ENCODE assay signal across 8 mouse cellular contexts in the genomic region with DNA sequence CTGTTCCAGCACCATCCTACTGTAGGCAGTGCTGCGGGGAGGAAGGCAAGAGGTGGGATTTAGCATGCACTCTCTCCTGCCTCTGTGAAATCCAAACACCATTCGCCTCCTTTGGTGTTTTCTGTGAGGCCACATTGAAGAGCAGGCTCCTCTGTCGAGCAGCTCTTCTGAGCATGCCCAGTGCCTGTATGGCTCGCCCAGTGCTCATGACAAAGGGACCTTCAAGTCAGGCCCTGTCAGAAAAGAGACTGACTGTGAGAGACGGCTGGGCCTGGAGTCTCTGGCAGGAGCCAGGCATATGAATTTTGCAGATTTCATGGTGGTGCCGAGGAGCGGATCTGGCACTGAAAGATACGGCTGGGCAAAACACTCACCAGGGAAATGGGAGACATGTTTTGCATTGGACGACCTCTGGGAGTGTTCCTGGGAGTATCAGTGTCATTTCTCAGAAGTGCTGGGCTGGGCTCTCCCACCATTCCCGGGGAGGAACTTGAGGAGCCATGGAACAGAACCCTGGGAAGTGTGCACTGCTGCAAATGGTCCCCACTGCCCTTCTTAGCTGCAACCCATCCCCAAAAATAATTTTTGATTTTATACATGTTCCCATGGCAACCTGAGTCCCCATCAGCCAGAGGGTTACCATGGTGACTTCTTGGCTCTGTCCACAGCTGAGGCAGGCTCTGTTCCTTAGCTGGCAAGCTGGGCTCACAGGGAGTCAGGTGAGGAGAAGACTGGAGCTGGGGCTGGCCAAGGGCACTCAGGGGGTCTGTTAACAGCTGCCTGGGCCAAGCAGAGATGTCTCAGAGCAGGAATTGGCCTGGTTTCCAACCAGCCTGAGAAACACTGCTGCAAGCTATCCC. TPM values are rescaled to one million over a fixed set of nuclear protein-coding genes. Genes with fewer than 3 reads are reported as not detected.
DNase-seq lines count a peak whose midpoint lies in the region; ATAC-seq lines count a peak whose summit lies in the region.
"Had no signal": no experiment of that assay in that cellular context is flagged by ENCODE, and none has a peak within 500 bp of the region (broad histone marks: within the 10 kb centered on the region; RNA-seq: fewer than 3 reads in every experiment).

No protein-coding gene starts in this region.

- intact Hi-C loops in left cerebral cortex, postnatal 36 days (cut with DNase I): no loop called here

- no peaks in the 10 kb centered on the region for H3K27me3 ChIP-seq in forebrain, embryonic 13.5 days
- no peaks in the 10 kb centered on the region for H3K27me3 ChIP-seq in limb, embryonic 13.5 days
- H3K27me3 ChIP-seq in stomach, embryonic 16.5 days (ENCODE audit: control insufficient read depth, insufficient read depth, low read length): no peaks in the 10 kb centered on the region

- peak; percentile 38 to 39 for DNase-seq in left cerebral cortex, postnatal 36 days (ENCODE audit: low spot score in 2 of 2)
- DNase-seq in left cerebral cortex, adult 18-20 months (ENCODE audit: low spot score in 2 of 2): no peak
- DNase-seq in yolk sac, embryonic 10.5 days (ENCODE audit: low spot score): no peak
- DNase-seq in lung, postnatal 36 days: no peak

- peaks cover 4% of the 10 kb centered on the region; the same call in 1 of the 2 replicates for H3K36me3 ChIP-seq in forebrain, embryonic 13.5 days (ENCODE audit: poor library complexity, severe bottlenecking)
- no peaks in the 10 kb centered on the region for H3K36me3 ChIP-seq in limb, embryonic 13.5 days
- H3K36me3 ChIP-seq in stomach, embryonic 16.5 days (ENCODE audit: control insufficient read depth, insufficient read depth, low read length): no peaks in the 10 kb centered on the region

- ATAC-seq in forebrain, embryonic 13.5 days: peak; percentile 59
- ATAC-seq in limb, embryonic 13.5 days (ENCODE audit: low FRiP score, low read depth): peak; percentile 49; the same call in 1 of the 2 replicates
- ATAC-seq in stomach, embryonic 16.5 days (ENCODE audit: insufficient read depth, low FRiP score): no peak

- H3K9ac ChIP-seq in forebrain, embryonic 13.5 days: peak overlapping the region; percentile 8
- H3K9ac ChIP-seq in limb, embryonic 13.5 days: no peak overlapping the region
- no peak overlapping the region for H3K9ac ChIP-seq in stomach, embryonic 16.5 days (ENCODE audit: low read length)
- H3K9ac ChIP-seq: liver, embryonic 14.5 days had no signal

- no peak overlapping the region for H3K4me3 ChIP-seq in forebrain, embryonic 13.5 days
- no peak overlapping the region for H3K4me3 ChIP-seq in limb, embryonic 13.5 days
- H3K4me3 ChIP-seq in stomach, embryonic 16.5 days (replicated peaks; ENCODE audit: low read length): no peak overlapping the region

- peak overlapping the region; percentile 80 for H3K27ac ChIP-seq in forebrain, embryonic 13.5 days
- H3K27ac ChIP-seq in limb, embryonic 13.5 days: peak overlapping the region; percentile 33; the same call in 1 of the 2 replicates
- peak overlapping the region; percentile 69; the same call in 1 of the 2 replicates for H3K27ac ChIP-seq in stomach, embryonic 16.5 days (ENCODE audit: low read length)
- H3K27ac ChIP-seq: liver, embryonic 14.5 days had no signal

- H3K9me3 ChIP-seq in forebrain, embryonic 13.5 days (replicated peaks): no peaks in the 10 kb centered on the region
- H3K9me3 ChIP-seq in limb, embryonic 13.5 days: no peaks in the 10 kb centered on the region
- no peaks in the 10 kb centered on the region for H3K9me3 ChIP-seq in stomach, embryonic 16.5 days (replicated peaks; ENCODE audit: control insufficient read depth, low read length)

- H3K4me2 ChIP-seq in forebrain, embryonic 13.5 days: peak overlapping the region; percentile 8; the same call in 1 of the 2 replicates
- H3K4me2 ChIP-seq in limb, embryonic 13.5 days (replicated peaks): no peak overlapping the region
- no peak overlapping the region for H3K4me2 ChIP-seq in stomach, embryonic 16.5 days (ENCODE audit: low read depth, low read length)

- 34% methylated on average over 10 of the region's 10 CpGs for WGBS in forebrain, embryonic 13.5 days
- 42% methylated on average over 10 of the region's 10 CpGs for WGBS in limb, embryonic 13.5 days
- 45% methylated on average over 10 of the region's 10 CpGs for WGBS in stomach, embryonic 16.5 days

- H3K4me1 ChIP-seq in forebrain, embryonic 13.5 days: peaks cover 77% of the 10 kb centered on the region
- H3K4me1 ChIP-seq in limb, embryonic 13.5 days: peaks cover 72% of the 10 kb centered on the region
- H3K4me1 ChIP-seq in stomach, embryonic 16.5 days (ENCODE audit: control insufficient read depth, insufficient read depth, low read length): peaks cover 32% of the 10 kb centered on the region

RNA-seq across cellular contexts. Expression of a gene that starts 42.2 kb away (rescaled TPM):
- total RNA-seq in left cerebral cortex, postnatal 36 days (2021): 10 to 100 TPM; 48.9 to 69.6 TPM
- 10 to 100 TPM; 42.5 to 48.0 TPM for total RNA-seq in left cerebral cortex, adult 18-20 months (2021)
- 30.6 and 33.3 TPM in 2 replicates for polyA plus RNA-seq in forebrain, embryonic 13.5 days (2015; fragmentation: Nextera tagmentation; extraction: Ambion mirVana)
- 12.8 and 15.0 TPM in 2 replicates for polyA plus RNA-seq in limb, embryonic 13.5 days (2015; fragmentation: Nextera tagmentation; extraction: Ambion mirVana)
- polyA plus RNA-seq in stomach, embryonic 16.5 days (2015; fragmentation: Nextera tagmentation; extraction: Ambion mirVana): 11.2 and 12.9 TPM in 2 replicates

Comparison
In these comparisons a context has a peak if more than half of its experiments do, and no peak if none do; other contexts are left out.
1. DNase-seq: peak in left cerebral cortex, postnatal 36 days (2 of 2); none in left cerebral cortex, adult 18-20 months (0 of 2), yolk sac, embryonic 10.5 days (single experiment) and lung, postnatal 36 days (single experiment).
2. Peak in every context shown above with its lines, with median percentiles within 50 percentile points of each other: H3K27ac ChIP-seq.